Mouse (Mus musculus): ENCODE data around the gene Polk. TPM values are rescaled to one million over a fixed set of nuclear protein-coding genes. Genes with fewer than 3 reads are reported as not detected.
A peak's percentile ranks its signal among the peaks of the same experiment; 100 is the strongest.

The Polk gene
- total RNA-seq, 2 experiments from 2014 or later, result 9.9 to 11.5 TPM

GRCm38 (mm10) chr13:96470957-96471356 is 71.4 kb downstream of the Polk start, which contains the start of gene Ankdd1b:
TSS of gene Ankdd1b (minus strand) at chr13:96471198.
- ATAC-seq (replicated peaks; ENCODE audit: poor library complexity, severe bottlenecking), result no peak

GRCm38 (mm10) chr13:96470556-96470955 is 71.8 kb downstream of the Polk start:
- ATAC-seq (replicated peaks; ENCODE audit: poor library complexity, severe bottlenecking), result no peak

GRCm38 (mm10) chr13:96468678-96469077 is 73.7 kb downstream of the Polk start:
- ATAC-seq (replicated peaks; ENCODE audit: poor library complexity, severe bottlenecking), result no peak

GRCm38 (mm10) chr13:96465315-96465714 is 77.1 kb downstream of the Polk start:
- ATAC-seq (replicated peaks; ENCODE audit: poor library complexity, severe bottlenecking), result no peak

GRCm38 (mm10) chr13:96462644-96463043 is 79.7 kb downstream of the Polk start:
- ATAC-seq (replicated peaks; ENCODE audit: poor library complexity, severe bottlenecking), result no peak

GRCm38 (mm10) chr13:96458606-96459005 is 83.8 kb downstream of the Polk start:
- no peak for ATAC-seq (replicated peaks; ENCODE audit: poor library complexity, severe bottlenecking)

GRCm38 (mm10) chr13:96458018-96458417 is 84.4 kb downstream of the Polk start:
- no peak for ATAC-seq (replicated peaks; ENCODE audit: poor library complexity, severe bottlenecking)

- ATAC-seq (replicated peaks; ENCODE audit: poor library complexity, severe bottlenecking), result no peak
These were observed 84.8 kb downstream of the Polk start for GRCm38 (mm10) chr13:96457566-96457965.

GRCm38 (mm10) chr13:96454288-96454687 is 88.1 kb downstream of the Polk start:
- no peak for ATAC-seq (replicated peaks; ENCODE audit: poor library complexity, severe bottlenecking)

- ATAC-seq (replicated peaks; ENCODE audit: poor library complexity, severe bottlenecking), result no peak
These were observed 89.8 kb downstream of the Polk start for GRCm38 (mm10) chr13:96452621-96453020.

- no peak for ATAC-seq (replicated peaks; ENCODE audit: poor library complexity, severe bottlenecking)
These were observed 90.8 kb downstream of the Polk start for GRCm38 (mm10) chr13:96451386-96452140.

GRCm38 (mm10) chr13:96450869-96451268 is 91.5 kb downstream of the Polk start:
- no peak for ATAC-seq (replicated peaks; ENCODE audit: poor library complexity, severe bottlenecking)

- ATAC-seq (replicated peaks; ENCODE audit: poor library complexity, severe bottlenecking), result no peak
These were observed 92.0 kb downstream of the Polk start for GRCm38 (mm10) chr13:96450205-96450856.

GRCm38 (mm10) chr13:96440436-96440835 is 101.9 kb downstream of the Polk start:
- ATAC-seq (replicated peaks; ENCODE audit: poor library complexity, severe bottlenecking), result no peak

GRCm38 (mm10) chr13:96436921-96437320 is 105.5 kb downstream of the Polk start:
- ATAC-seq (replicated peaks; ENCODE audit: poor library complexity, severe bottlenecking), result peak; percentile 60

- 0 out of 2 replicates have a peak, but pooled peaks have one; percentile 17 for ATAC-seq (replicated peaks; ENCODE audit: poor library complexity, severe bottlenecking)
These were observed 106.6 kb downstream of the Polk start for GRCm38 (mm10) chr13:96435793-96436192.

GRCm38 (mm10) chr13:96434899-96435331 is 107.5 kb downstream of the Polk start:
- no peak for ATAC-seq (replicated peaks; ENCODE audit: poor library complexity, severe bottlenecking)

- peak; percentile 65 for ATAC-seq (replicated peaks; ENCODE audit: poor library complexity, severe bottlenecking)
These were observed 108.7 kb downstream of the Polk start for GRCm38 (mm10) chr13:96433648-96434190.

- no peak for ATAC-seq (replicated peaks; ENCODE audit: poor library complexity, severe bottlenecking)
These were observed 109.3 kb downstream of the Polk start for GRCm38 (mm10) chr13:96433041-96433440.

GRCm38 (mm10) chr13:96432376-96432811 is 110.0 kb downstream of the Polk start:
- ATAC-seq (replicated peaks; ENCODE audit: poor library complexity, severe bottlenecking), result no peak

GRCm38 (mm10) chr13:96431595-96432156 is 110.7 kb downstream of the Polk start:
- peak; percentile 75 for ATAC-seq (replicated peaks; ENCODE audit: poor library complexity, severe bottlenecking)

Data from granulocyte monocyte progenitor cell, adult 5-6 weeks (primary cell).